Comparison of ENCODE assay signal across 20 mouse cellular contexts in genomic region chrX:164068968-164069367, GRCm38 (mm10). TPM values are rescaled to one million over a fixed set of nuclear protein-coding genes. Genes with fewer than 3 reads are reported as not detected.
"Had no signal": no experiment of that assay in that cellular context is flagged by ENCODE, and none has a peak within 500 bp of the region (broad histone marks: within the 10 kb centered on the region; RNA-seq: fewer than 3 reads in every experiment).

No protein-coding gene starts in this region.

- H3K27ac ChIP-seq: midbrain, embryonic 10.5 days; midbrain, embryonic 12.5 days; neural tube, embryonic 13.5 days; neural tube, embryonic 15.5 days had no signal

- ATAC-seq: midbrain, embryonic 16.5 days had no signal

- H3K36me3 ChIP-seq: neural tube, embryonic 15.5 days had no signal

- H3K9me3 ChIP-seq: midbrain, embryonic 10.5 days; midbrain, embryonic 12.5 days; neural tube, embryonic 13.5 days; neural tube, embryonic 15.5 days had no signal

- H3K27me3 ChIP-seq: neural tube, embryonic 13.5 days; neural tube, embryonic 15.5 days had no signal

- H3K4me3 ChIP-seq: midbrain, embryonic 10.5 days; midbrain, embryonic 12.5 days; myocyte; neural tube, embryonic 13.5 days; neural tube, embryonic 15.5 days had no signal

- H3K9ac ChIP-seq: lung, embryonic 14.5 days; midbrain, embryonic 12.5 days; neural tube, embryonic 13.5 days; neural tube, embryonic 15.5 days had no signal

- DNase-seq: lung, embryonic 14.5 days; lung, postnatal 10 days; lung, postnatal 4 days; midbrain, embryonic 14.5 days; retina, postnatal 1 day; right cerebral cortex, adult 18-20 months; right cerebral cortex, postnatal 25 days; right cerebral cortex, postnatal 4 days; spleen, adult 18-20 months; thymus, adult 18-20 months; thymus, postnatal 14 days; thymus, postnatal 36 days had no signal

- H3K4me2 ChIP-seq: lung, embryonic 14.5 days; midbrain, embryonic 12.5 days; neural tube, embryonic 13.5 days; neural tube, embryonic 15.5 days had no signal

- H3K4me1 ChIP-seq: midbrain, embryonic 10.5 days; midbrain, embryonic 12.5 days; neural tube, embryonic 13.5 days; neural tube, embryonic 15.5 days had no signal

RNA-seq across cellular contexts. Expression of gene Cltrn, which starts 19.7 kb away (rescaled TPM):
- polyA plus RNA-seq: midbrain, embryonic 12.5 days; midbrain, embryonic 14.5 days; myocyte; neural tube, embryonic 11.5 days; neural tube, embryonic 13.5 days; neural tube, embryonic 15.5 days; small intestine, adult 2 months had no signal
